Mouse (Mus musculus): ENCODE data around the gene Prdm9. TPM values are rescaled to one million over a fixed set of nuclear protein-coding genes. Genes with fewer than 3 reads are reported as not detected.

Gene Prdm9
- polyA plus RNA-seq, 1 experiment from 2014 or later = 1.4 TPM

GRCm38 (mm10) chr17:15535162-15535800 is 28.9 kb downstream of the Prdm9 start:
- no peaks in the 10 kb centered on the region for H3K9me3 ChIP-seq (ENCODE audit: control insufficient read depth, low read length)
- H3K27ac ChIP-seq (ENCODE audit: low read depth, low read length) = no peak overlapping the region
- H3K36me3 ChIP-seq (ENCODE audit: control insufficient read depth, insufficient read depth, low read length) = no peaks in the 10 kb centered on the region
- no peak overlapping the region for H3K4me2 ChIP-seq (ENCODE audit: low read length)
- H3K9ac ChIP-seq (ENCODE audit: low read depth, low read length) = no peak overlapping the region
- H3K27me3 ChIP-seq (replicated peaks; ENCODE audit: control insufficient read depth, insufficient read depth, low read length) = peaks cover 4% of the 10 kb centered on the region; the same call in 1 of the 2 replicates
- H3K4me1 ChIP-seq (ENCODE audit: control insufficient read depth, insufficient read depth, low read depth, low read length) = no peaks in the 10 kb centered on the region
- no peak for ATAC-seq
- WGBS = 66% methylated on average over 10 of the region's 11 CpGs
- H3K4me3 ChIP-seq (ENCODE audit: low read length) = no peak overlapping the region

DNA sequence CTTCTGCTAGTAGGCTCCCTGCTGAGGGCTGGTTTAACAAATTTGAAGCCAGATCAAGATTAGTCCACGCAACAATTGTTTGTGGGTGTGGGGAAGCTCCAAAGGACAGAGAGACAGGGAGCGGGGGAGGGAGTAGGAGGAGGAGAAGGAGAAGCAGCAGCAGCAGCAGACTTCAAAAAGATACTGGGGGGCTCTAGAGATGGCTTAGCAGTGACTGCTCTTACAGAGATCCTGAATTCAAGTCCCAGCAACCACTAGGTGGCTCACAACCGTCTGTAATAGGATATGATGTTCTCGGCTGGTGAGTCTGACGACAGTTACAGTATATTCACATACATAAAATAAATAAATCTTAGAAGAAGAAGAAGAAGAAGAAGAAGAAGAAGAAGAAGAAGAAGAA is 34.0 kb downstream of the Prdm9 start:
- no peak for ATAC-seq
- Histone ChIP-seq H3K9ac (ENCODE audit: low read depth, low read length) (no peak overlapping the region), H3K36me3 (ENCODE audit: control insufficient read depth, insufficient read depth, low read length) (no peaks in the 10 kb centered on the region), H3K9me3 (ENCODE audit: control insufficient read depth, low read length) (no peaks in the 10 kb centered on the region), H3K27me3 (replicated peaks; ENCODE audit: control insufficient read depth, insufficient read depth, low read length) (no peaks in the 10 kb centered on the region), H3K4me3 (ENCODE audit: low read length) (no peak overlapping the region), H3K27ac (ENCODE audit: low read depth, low read length) (no peak overlapping the region), H3K4me2 (ENCODE audit: low read length) (no peak overlapping the region), H3K4me1 (ENCODE audit: control insufficient read depth, insufficient read depth, low read depth, low read length) (peaks cover 14% of the 10 kb centered on the region)
- 5% methylated on average over 5 of the region's 5 CpGs for WGBS

DNA sequence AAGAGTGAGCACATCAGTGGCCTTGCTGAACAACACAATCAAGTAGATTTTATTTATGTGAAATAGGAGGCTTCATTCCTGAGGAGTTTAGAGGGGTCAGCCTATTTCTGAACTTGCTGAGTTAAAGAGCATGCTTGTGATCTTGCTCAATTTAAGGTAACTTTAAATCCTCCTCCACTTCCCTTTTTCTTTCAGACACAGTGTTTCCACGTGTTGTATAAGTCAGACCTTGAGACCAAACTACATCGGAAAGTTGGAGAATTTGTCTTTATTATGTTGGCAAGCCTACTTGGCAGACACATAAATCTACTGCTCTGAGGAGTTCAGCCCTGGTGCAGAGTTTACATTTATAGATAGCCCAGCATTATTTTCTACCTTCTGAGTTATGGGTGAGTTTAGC is 35.3 kb downstream of the Prdm9 start:
- Histone ChIP-seq H3K9me3 (ENCODE audit: control insufficient read depth, low read length) (no peaks in the 10 kb centered on the region), H3K9ac (ENCODE audit: low read depth, low read length) (no peak overlapping the region), H3K27me3 (replicated peaks; ENCODE audit: control insufficient read depth, insufficient read depth, low read length) (no peaks in the 10 kb centered on the region), H3K4me1 (ENCODE audit: control insufficient read depth, insufficient read depth, low read depth, low read length) (peaks cover 15% of the 10 kb centered on the region), H3K4me3 (ENCODE audit: low read length) (no peak overlapping the region), H3K27ac (ENCODE audit: low read depth, low read length) (no peak overlapping the region), H3K4me2 (ENCODE audit: low read length) (no peak overlapping the region), H3K36me3 (ENCODE audit: control insufficient read depth, insufficient read depth, low read length) (peaks cover 11% of the 10 kb centered on the region; the same call in 1 of the 2 replicates)
- ATAC-seq = no peak
- WGBS = 80% methylated on average over 2 of the region's 2 CpGs

DNA sequence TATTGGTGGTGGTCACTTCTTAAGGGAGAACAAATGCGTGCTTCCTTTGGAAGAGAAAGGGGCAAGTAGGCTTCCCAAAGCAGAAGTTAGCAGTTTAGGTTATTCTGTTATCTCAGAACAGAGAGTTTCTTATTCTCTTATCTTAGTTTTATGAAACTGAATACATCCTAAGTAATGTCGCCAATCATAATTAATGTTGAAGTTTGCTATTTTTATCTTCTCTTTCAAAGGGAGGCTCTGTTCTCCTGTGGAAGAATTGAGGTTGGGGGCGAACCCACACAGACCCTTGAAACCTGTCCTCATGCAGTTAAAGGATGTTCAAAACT is 36.4 kb downstream of the Prdm9 start:
- no peak for ATAC-seq
- peak overlapping the region; percentile 83 for H3K4me2 ChIP-seq (ENCODE audit: low read length)
- WGBS = 64% methylated on average over 3 of the region's 3 CpGs
- H3K27me3 ChIP-seq (replicated peaks; ENCODE audit: control insufficient read depth, insufficient read depth, low read length) = no peaks in the 10 kb centered on the region
- H3K4me3 ChIP-seq (ENCODE audit: low read length) = peak overlapping the region; percentile 97
- peak overlapping the region; percentile 91; the same call in 1 of the 2 replicates for H3K9ac ChIP-seq (ENCODE audit: low read depth, low read length)
- H3K4me1 ChIP-seq (ENCODE audit: control insufficient read depth, insufficient read depth, low read depth, low read length) = peaks cover 15% of the 10 kb centered on the region
- H3K27ac ChIP-seq (ENCODE audit: low read depth, low read length) = peak overlapping the region; percentile 87; the same call in 1 of the 2 replicates
- H3K36me3 ChIP-seq (ENCODE audit: control insufficient read depth, insufficient read depth, low read length) = peaks cover 12% of the 10 kb centered on the region
- H3K9me3 ChIP-seq (ENCODE audit: control insufficient read depth, low read length) = no peaks in the 10 kb centered on the region

DNA sequence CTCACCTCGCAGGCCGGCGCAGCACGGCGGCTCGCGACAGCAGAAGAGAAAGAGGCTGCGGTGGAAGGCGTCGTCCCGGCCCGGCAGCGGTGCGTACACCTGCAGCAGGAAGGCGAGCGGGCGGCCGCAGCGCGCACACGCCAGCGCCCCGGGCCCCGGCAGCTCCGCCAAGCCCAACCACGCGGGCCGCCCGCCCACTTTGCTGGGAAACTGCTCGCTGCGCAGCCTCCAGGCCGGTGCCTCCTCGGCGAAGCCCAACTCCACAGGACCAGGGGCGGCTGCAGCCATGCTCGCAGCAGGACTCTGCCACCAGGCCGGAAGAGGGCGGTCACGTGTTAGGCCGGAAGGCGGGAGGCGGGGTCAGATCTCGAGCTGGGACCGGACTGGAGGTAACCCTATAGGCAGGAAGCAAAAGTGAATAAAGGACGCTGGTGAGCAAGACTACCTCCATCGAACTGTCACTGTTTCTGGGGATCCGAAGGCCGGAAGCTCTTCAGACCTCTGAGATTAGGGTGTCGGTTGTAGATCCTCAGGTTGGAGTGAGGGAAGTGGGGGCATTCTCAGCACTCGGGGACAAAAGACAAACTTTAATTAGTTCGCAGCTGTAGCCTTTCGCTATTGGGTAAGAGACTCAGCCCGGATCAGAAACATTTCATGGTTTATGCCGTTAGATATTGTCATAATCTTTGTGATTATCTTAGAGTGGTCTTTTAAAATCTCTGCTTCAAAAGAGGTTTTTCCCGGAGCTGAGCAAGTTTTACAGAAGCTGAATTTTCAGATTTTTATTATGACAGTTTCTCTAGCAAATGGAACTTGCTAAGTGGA is 37.0 kb downstream of the Prdm9 start, which contains the start of gene Pdcd2:
TSS of gene Pdcd2 (minus strand) at position 316 of the 825 bp plus-strand sequence.
- 2% methylated on average over 50 of the region's 55 CpGs for WGBS
- H3K27ac ChIP-seq (ENCODE audit: low read depth, low read length) = peak within 1 kb of the TSS; percentile 87
- H3K36me3 ChIP-seq (ENCODE audit: control insufficient read depth, insufficient read depth, low read length) = peaks cover 16% of the 10 kb centered on the region
- peaks cover 15% of the 10 kb centered on the region for H3K4me1 ChIP-seq (ENCODE audit: control insufficient read depth, insufficient read depth, low read depth, low read length)
- peak within 1 kb of the TSS; percentile 83 for H3K4me2 ChIP-seq (ENCODE audit: low read length)
- peak; percentile 98 for ATAC-seq
- H3K9ac ChIP-seq (ENCODE audit: low read depth, low read length) = peak within 1 kb of the TSS; percentile 91
- H3K4me3 ChIP-seq (ENCODE audit: low read length) = peak within 1 kb of the TSS; percentile 97
- no peaks in the 10 kb centered on the region for H3K9me3 ChIP-seq (ENCODE audit: control insufficient read depth, low read length)
- H3K27me3 ChIP-seq (replicated peaks; ENCODE audit: control insufficient read depth, insufficient read depth, low read length) = no peaks in the 10 kb centered on the region

DNA sequence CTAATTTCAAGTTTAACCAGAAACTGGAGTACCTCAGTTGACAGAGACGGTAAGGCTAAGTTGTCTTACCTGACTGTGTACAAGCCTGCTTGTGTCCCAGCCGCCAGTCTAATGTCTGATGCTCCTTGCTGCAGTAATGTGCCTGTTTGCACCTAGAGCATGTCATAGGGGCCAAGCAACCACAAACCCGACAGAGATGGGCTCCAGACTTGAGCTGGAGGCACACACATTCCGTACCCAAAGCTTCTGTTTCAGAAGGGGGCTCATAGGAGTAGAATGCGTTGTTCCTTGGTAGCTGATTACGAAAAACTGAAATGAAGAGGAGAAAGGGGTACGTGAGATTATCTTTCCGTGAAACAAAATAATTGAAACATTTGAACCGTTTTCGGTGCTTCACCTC is 37.9 kb downstream of the Prdm9 start:
- peak overlapping the region; percentile 91 for H3K9ac ChIP-seq (ENCODE audit: low read depth, low read length)
- H3K4me1 ChIP-seq (ENCODE audit: control insufficient read depth, insufficient read depth, low read depth, low read length) = peaks cover 15% of the 10 kb centered on the region
- H3K27me3 ChIP-seq (replicated peaks; ENCODE audit: control insufficient read depth, insufficient read depth, low read length) = no peaks in the 10 kb centered on the region
- WGBS = 12% methylated on average over 10 of the region's 10 CpGs
- peak overlapping the region; percentile 97 for H3K4me3 ChIP-seq (ENCODE audit: low read length)
- no peak for ATAC-seq
- no peaks in the 10 kb centered on the region for H3K9me3 ChIP-seq (ENCODE audit: control insufficient read depth, low read length)
- H3K4me2 ChIP-seq (ENCODE audit: low read length) = peak overlapping the region; percentile 83
- H3K27ac ChIP-seq (ENCODE audit: low read depth, low read length) = peak overlapping the region; percentile 39; the same call in 1 of the 2 replicates
- peaks cover 23% of the 10 kb centered on the region for H3K36me3 ChIP-seq (ENCODE audit: control insufficient read depth, insufficient read depth, low read length)

- no peak overlapping the region for H3K27ac ChIP-seq (ENCODE audit: low read depth, low read length)
- no peak for ATAC-seq
- H3K4me3 ChIP-seq (ENCODE audit: low read length) = no peak overlapping the region
- H3K9me3 ChIP-seq (ENCODE audit: control insufficient read depth, low read length) = no peaks in the 10 kb centered on the region
- no peak overlapping the region for H3K4me2 ChIP-seq (ENCODE audit: low read length)
- WGBS = 100% methylated on average over 1 of the region's 1 CpGs
- H3K27me3 ChIP-seq (replicated peaks; ENCODE audit: control insufficient read depth, insufficient read depth, low read length) = no peaks in the 10 kb centered on the region
- H3K36me3 ChIP-seq (ENCODE audit: control insufficient read depth, insufficient read depth, low read length) = peaks cover 68% of the 10 kb centered on the region
- no peaks in the 10 kb centered on the region for H3K4me1 ChIP-seq (ENCODE audit: control insufficient read depth, insufficient read depth, low read depth, low read length)
- H3K9ac ChIP-seq (ENCODE audit: low read depth, low read length) = no peak overlapping the region
Measured at GRCm38 (mm10) chr17:15518766-15519165, 45.4 kb downstream of the Prdm9 start.

- peak; percentile 67; the same call in 1 of the 2 replicates for ATAC-seq
- no peak overlapping the region for H3K9ac ChIP-seq (ENCODE audit: low read depth, low read length)
- H3K4me2 ChIP-seq (ENCODE audit: low read length) = no peak overlapping the region
- H3K27ac ChIP-seq (ENCODE audit: low read depth, low read length) = no peak overlapping the region
- H3K4me1 ChIP-seq (ENCODE audit: control insufficient read depth, insufficient read depth, low read depth, low read length) = no peaks in the 10 kb centered on the region
- H3K27me3 ChIP-seq (replicated peaks; ENCODE audit: control insufficient read depth, insufficient read depth, low read length) = no peaks in the 10 kb centered on the region
- peaks cover 73% of the 10 kb centered on the region for H3K36me3 ChIP-seq (ENCODE audit: control insufficient read depth, insufficient read depth, low read length)
- no peaks in the 10 kb centered on the region for H3K9me3 ChIP-seq (ENCODE audit: control insufficient read depth, low read length)
- WGBS = 93% methylated on average over 5 of the region's 5 CpGs
- H3K4me3 ChIP-seq (ENCODE audit: low read length) = no peak overlapping the region
Measured at GRCm38 (mm10) chr17:15518186-15518585, 46.0 kb downstream of the Prdm9 start.

DNA sequence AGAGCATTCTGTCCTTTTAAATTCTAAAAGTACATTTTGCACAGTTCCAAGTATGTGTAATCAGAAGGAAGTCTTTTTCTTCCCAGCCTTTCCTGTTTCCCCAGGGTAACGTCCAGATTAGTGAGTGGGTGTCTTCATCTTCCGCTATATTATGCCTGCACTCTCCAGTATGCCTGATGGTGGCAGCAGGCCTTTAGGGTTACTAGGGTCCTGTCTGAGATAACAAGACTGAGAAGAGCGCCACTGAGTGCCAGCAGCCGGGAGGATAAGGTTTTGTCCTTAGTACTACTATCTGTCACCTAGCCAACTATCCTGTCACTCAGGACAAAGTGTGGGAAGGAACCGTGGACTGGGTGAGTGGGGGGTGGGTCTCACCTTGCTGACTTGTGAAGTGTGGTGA is 46.4 kb downstream of the Prdm9 start:
- H3K4me2 ChIP-seq (ENCODE audit: low read length) = no peak overlapping the region
- H3K4me1 ChIP-seq (ENCODE audit: control insufficient read depth, insufficient read depth, low read depth, low read length) = no peaks in the 10 kb centered on the region
- no peak overlapping the region for H3K27ac ChIP-seq (ENCODE audit: low read depth, low read length)
- peaks cover 72% of the 10 kb centered on the region for H3K36me3 ChIP-seq (ENCODE audit: control insufficient read depth, insufficient read depth, low read length)
- H3K9ac ChIP-seq (ENCODE audit: low read depth, low read length) = no peak overlapping the region
- WGBS = 65% methylated on average over 5 of the region's 5 CpGs
- no peaks in the 10 kb centered on the region for H3K9me3 ChIP-seq (ENCODE audit: control insufficient read depth, low read length)
- 0 out of 2 replicates have a peak, but pooled peaks have one; percentile 42 for ATAC-seq
- no peaks in the 10 kb centered on the region for H3K27me3 ChIP-seq (replicated peaks; ENCODE audit: control insufficient read depth, insufficient read depth, low read length)
- no peak overlapping the region for H3K4me3 ChIP-seq (ENCODE audit: low read length)
